Mouse (Mus musculus) liver, adult 2 months (tissue): ENCODE measurements around the gene 6330409D20Rik.

ENCODE experiments used
- CTCF ChIP-seq: fragments of 200-500 bp; IDR thresholded peaks from 2 replicates; pipeline ENCODE4 v1.5.1; 2011; ENCODE audit warnings: low read depth, low read length, control low read depth
- POLR2A ChIP-seq: fragments of 200-500 bp; IDR thresholded peaks from 2 replicates; pipeline ENCODE4 v1.6.1; 2011; ENCODE audit warnings: low read length, control low read depth; ENCODE audit not compliant: insufficient read depth; ENCODE audit errors: extremely low read depth

DNA sequence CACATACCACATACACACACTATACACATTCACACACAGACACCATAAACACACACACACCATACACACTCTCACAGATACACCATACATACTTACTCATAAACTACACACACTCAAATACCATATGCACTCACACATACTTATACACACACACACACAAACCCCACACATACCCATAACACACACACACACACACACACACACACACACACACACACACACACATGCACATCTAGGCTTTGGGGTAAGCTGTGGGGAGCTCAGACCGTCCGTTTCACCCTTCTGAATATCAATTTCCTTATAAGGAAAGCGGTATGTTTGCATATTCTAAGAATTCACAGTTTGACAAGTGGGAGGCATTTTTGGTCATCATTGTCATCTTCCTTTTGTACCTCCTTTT, 18.2 kb downstream of the 6330409D20Rik start:
- TF ChIP-seq POLR2A (no peak), CTCF (no peak)
